Mouse (Mus musculus) kidney, embryonic 16.5 days (tissue): Measurements from ENCODE around the gene Rnf180. TPM values are rescaled to one million over a fixed set of nuclear protein-coding genes. Genes with fewer than 3 reads are reported as not detected.

Source experiments
- ATAC-seq: fragments of 200-750 bp; cut with Nextera tagmentation; 2 replicates; pipeline ENCODE4 v1.8.0; 2017; ENCODE audit warnings: moderate TSS enrichment; ENCODE audit not compliant: low FRiP score, low TSS enrichment
- H3K27ac ChIP-seq: fragments of 300-500 bp; sonication (generic); 2 replicates; pipeline ENCODE4 v1.5.1; 2014; ENCODE audit warnings: low read length
- H3K27me3 ChIP-seq: fragments of 300-500 bp; sonication (generic); 2 replicates; pipeline ENCODE4 v1.6.1; 2014; ENCODE audit warnings: low read length, control low read depth, mixed read lengths; ENCODE audit not compliant: insufficient read depth
- H3K36me3 ChIP-seq: fragments of 300-500 bp; sonication (generic); 2 replicates; pipeline ENCODE4 v1.6.1; 2014; ENCODE audit warnings: low read length, control low read depth, mixed read lengths; ENCODE audit not compliant: insufficient read depth
- H3K4me1 ChIP-seq: fragments of 300-500 bp; sonication (generic); 2 replicates; pipeline ENCODE4 v1.6.1; 2014; ENCODE audit warnings: low read length, control low read depth, mixed read lengths; ENCODE audit not compliant: insufficient read depth
- H3K4me2 ChIP-seq: fragments of 300-500 bp; sonication (generic); replicated peaks from 2 replicates; pipeline ENCODE4 v1.6.1; 2014; ENCODE audit warnings: low read depth, low read length
- H3K4me3 ChIP-seq: fragments of 300-500 bp; sonication (generic); 2 replicates; pipeline ENCODE4 v1.5.1; 2014; ENCODE audit warnings: mild to moderate bottlenecking, low read length
- H3K9ac ChIP-seq: fragments of 300-500 bp; sonication (generic); replicated peaks from 2 replicates; pipeline ENCODE4 v1.6.1; 2014; ENCODE audit warnings: low read length
- H3K9me3 ChIP-seq: fragments of 300-500 bp; sonication (generic); 2 replicates; pipeline ENCODE4 v1.6.1; 2016; ENCODE audit warnings: low read length, control low read depth
- WGBS: fragments of 180-500 bp; shearing (Covaris S2); extraction: QIAGEN DNeasy Blood & Tissue Kit; methylation state at CpG from one replicate; pipeline ENCODE4 v1.1.7; 2014; 5-methylcytosine and 5-hydroxymethylcytosine counted together
- polyA plus RNA-seq: library from polyadenylated mRNA; unstranded; fragments of >200 nt; fragmentation: Nextera tagmentation; extraction: Ambion mirVana; gene quantifications from 2 replicates; pipeline ENCODE4 v1.2.1, GENCODE M21; 2015

Rnf180 gene
- polyA plus RNA-seq, 1 experiment from 2014 or later = 5.8 TPM

DNA sequence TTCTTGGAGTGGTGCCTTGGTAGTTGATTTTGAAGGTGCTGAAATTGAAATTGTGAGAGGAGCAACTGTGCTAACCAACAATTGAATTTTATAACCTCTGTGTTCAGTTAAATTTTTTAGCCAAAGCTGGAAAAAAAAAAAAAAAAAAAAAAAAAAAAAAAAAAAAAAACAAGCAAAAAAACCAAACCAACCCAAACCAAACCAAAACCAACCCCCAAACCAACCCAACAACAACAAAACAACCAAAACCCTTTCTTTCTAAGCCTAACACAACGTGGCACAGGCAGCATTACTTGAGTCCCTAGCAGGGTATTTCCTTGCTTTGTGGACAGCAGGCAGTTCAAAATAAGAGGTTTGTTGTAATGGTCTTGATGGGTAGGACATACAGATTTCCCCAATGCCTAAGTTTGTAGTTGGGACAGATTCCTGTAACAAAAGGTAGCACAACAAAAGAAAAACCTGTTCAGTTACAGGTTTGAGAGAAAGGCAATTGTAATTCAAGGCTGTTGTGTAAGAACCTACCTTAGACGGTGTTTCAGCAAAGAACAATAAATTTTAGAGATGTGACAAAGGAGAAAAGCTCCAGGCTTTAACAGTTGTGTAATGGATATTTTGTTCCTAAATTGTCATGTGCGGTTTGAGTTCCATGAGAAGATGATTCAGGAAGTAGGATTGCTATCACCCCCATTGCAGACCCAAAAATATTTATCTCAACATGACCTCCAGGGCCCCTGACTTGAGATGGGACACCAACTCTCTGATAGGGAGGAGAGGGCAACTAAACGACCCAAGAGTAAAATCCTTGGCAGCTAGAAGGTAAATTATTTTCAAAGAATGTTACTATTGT, 4.8 kb upstream of the Rnf180 start:
- Histone ChIP-seq H3K27ac (no peak overlapping the region), H3K4me3 (no peak overlapping the region), H3K9me3 (no peaks in the 10 kb centered on the region), H3K27me3 (no peaks in the 10 kb centered on the region), H3K9ac (no peak overlapping the region), H3K4me2 (no peak overlapping the region), H3K36me3 (no peaks in the 10 kb centered on the region), H3K4me1 (no peaks in the 10 kb centered on the region)
- 46% methylated on average over 4 of the region's 4 CpGs for WGBS
- ATAC-seq = no peak

GRCm38 (mm10) chr13:105293781-105294667, 591 bp downstream of the Rnf180 start:
- Histone ChIP-seq H3K9me3 (no peaks in the 10 kb centered on the region), H3K27ac (peak overlapping the region; percentile 50), H3K4me2 (peak overlapping the region; percentile 72), H3K4me1 (no peaks in the 10 kb centered on the region), H3K4me3 (peak overlapping the region; percentile 83), H3K36me3 (no peaks in the 10 kb centered on the region), H3K9ac (peak overlapping the region; percentile 91), H3K27me3 (no peaks in the 10 kb centered on the region)
- ATAC-seq = peak; percentile 93
- WGBS = under 1% methylated on average over 83 of the region's 91 CpGs

DNA sequence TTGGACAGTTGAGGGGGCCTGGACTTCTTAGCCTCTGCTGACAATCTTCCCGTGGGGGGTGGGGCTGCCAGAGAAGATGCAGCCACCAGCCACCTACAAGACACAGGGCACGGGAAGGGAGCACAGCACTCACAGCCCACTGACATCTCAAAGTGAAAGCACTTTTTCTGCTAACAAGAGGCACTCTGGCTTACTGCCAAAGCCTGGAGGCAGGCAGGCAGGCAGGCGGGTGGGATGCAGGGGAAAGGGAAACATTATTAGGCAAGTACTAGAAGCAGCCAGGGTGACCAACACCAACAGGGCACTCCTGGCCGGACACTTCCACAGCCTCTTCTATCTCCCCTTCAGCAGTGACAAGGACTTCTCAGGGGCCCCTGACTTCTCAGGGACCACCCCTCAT, 2.8 kb downstream of the Rnf180 start:
- Histone ChIP-seq H3K4me3 (no peak overlapping the region), H3K4me1 (no peaks in the 10 kb centered on the region), H3K4me2 (no peak overlapping the region), H3K27me3 (no peaks in the 10 kb centered on the region), H3K9me3 (no peaks in the 10 kb centered on the region), H3K36me3 (no peaks in the 10 kb centered on the region), H3K9ac (no peak overlapping the region), H3K27ac (no peak overlapping the region)
- 0 out of 2 replicates have a peak, but pooled peaks have one; percentile 20 for ATAC-seq
- 51% methylated on average over 4 of the region's 4 CpGs for WGBS

GRCm38 (mm10) chr13:105290594-105290993, 4.0 kb downstream of the Rnf180 start:
- Histone ChIP-seq H3K4me1 (no peaks in the 10 kb centered on the region), H3K4me2 (no peak overlapping the region), H3K9ac (no peak overlapping the region), H3K27ac (no peak overlapping the region), H3K27me3 (no peaks in the 10 kb centered on the region), H3K9me3 (no peaks in the 10 kb centered on the region), H3K4me3 (no peak overlapping the region), H3K36me3 (no peaks in the 10 kb centered on the region)
- ATAC-seq = no peak
- WGBS = 91% methylated on average over 2 of the region's 2 CpGs

DNA sequence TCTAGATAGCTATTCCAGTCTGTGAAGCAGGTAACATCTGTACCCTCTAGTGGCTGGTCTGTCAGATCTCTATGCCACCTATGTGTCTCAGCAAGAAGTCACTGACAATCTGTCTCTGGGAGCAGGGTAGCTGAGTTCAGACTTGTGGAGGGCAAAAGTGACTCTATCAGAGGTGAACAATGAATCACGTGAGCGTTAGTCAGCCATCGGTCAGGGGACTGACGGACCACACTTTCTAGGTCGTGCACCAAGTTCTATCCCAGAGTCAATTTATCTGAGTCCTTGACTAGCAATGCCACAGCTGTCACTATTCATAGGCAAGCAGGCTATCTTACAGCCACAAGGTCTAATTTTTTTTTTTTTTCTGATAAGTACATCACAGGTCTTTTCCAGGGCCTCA, 4.6 kb downstream of the Rnf180 start:
- no peak for ATAC-seq
- H3K27ac ChIP-seq = no peak overlapping the region
- 88% methylated on average over 5 of the region's 5 CpGs for WGBS
- no peak overlapping the region for H3K4me3 ChIP-seq
- H3K9ac ChIP-seq = no peak overlapping the region
- no peak overlapping the region for H3K4me2 ChIP-seq
- H3K36me3 ChIP-seq = no peaks in the 10 kb centered on the region
- no peaks in the 10 kb centered on the region for H3K9me3 ChIP-seq
- no peaks in the 10 kb centered on the region for H3K4me1 ChIP-seq
- no peaks in the 10 kb centered on the region for H3K27me3 ChIP-seq

GRCm38 (mm10) chr13:105279397-105280018, 15.1 kb downstream of the Rnf180 start:
- H3K27ac ChIP-seq = no peak overlapping the region
- 42% methylated on average over 8 of the region's 8 CpGs for WGBS
- no peaks in the 10 kb centered on the region for H3K36me3 ChIP-seq

GRCm38 (mm10) chr13:105270394-105271094, 24.1 kb downstream of the Rnf180 start:
- Histone ChIP-seq H3K9me3 (peaks cover 7% of the 10 kb centered on the region), H3K4me2 (no peak overlapping the region), H3K9ac (no peak overlapping the region), H3K4me3 (no peak overlapping the region), H3K36me3 (0 out of 2 replicates have a peak, but pooled peaks cover 3% of the 10 kb centered on the region), H3K4me1 (no peaks in the 10 kb centered on the region), H3K27me3 (no peaks in the 10 kb centered on the region), H3K27ac (no peak overlapping the region)
- 94% methylated on average over 8 of the region's 8 CpGs for WGBS
- ATAC-seq = no peak

More at GRCm38 (mm10) chr13:105279397-105280018, 15.1 kb downstream of the Rnf180 start:
- Histone ChIP-seq H3K4me2 (no peak overlapping the region), H3K9ac (no peak overlapping the region), H3K9me3 (no peaks in the 10 kb centered on the region), H3K27me3 (no peaks in the 10 kb centered on the region), H3K4me3 (no peak overlapping the region), H3K4me1 (0 out of 2 replicates have a peak, but pooled peaks cover 4% of the 10 kb centered on the region)
- ATAC-seq = no peak

DNA sequence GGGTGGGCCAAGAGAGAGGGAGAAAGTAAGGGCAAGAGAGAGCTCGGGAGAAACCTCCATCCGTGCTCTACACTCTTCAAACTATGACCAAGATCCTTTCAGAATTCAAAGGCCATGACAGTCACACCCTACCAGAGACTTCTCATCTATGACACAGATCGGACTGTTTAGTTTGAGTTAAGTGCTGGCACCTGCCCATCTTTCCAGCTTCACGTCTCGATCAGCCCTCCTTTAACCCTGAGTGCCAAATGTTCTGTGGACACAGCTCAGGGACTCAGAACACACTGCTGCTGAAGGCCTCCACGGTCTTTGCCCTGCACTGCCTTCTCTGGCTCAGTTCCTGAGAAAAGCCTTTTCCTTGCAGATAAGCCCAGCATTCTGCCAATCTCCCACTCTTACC, 27.2 kb downstream of the Rnf180 start:
- H3K36me3 ChIP-seq = no peaks in the 10 kb centered on the region
- H3K4me3 ChIP-seq = no peak overlapping the region
- H3K9me3 ChIP-seq = no peaks in the 10 kb centered on the region
- no peak overlapping the region for H3K4me2 ChIP-seq
- no peak for ATAC-seq
- H3K9ac ChIP-seq = no peak overlapping the region
- no peaks in the 10 kb centered on the region for H3K27me3 ChIP-seq
- H3K4me1 ChIP-seq = no peaks in the 10 kb centered on the region
- H3K27ac ChIP-seq = no peak overlapping the region
- WGBS = 74% methylated on average over 6 of the region's 6 CpGs

DNA sequence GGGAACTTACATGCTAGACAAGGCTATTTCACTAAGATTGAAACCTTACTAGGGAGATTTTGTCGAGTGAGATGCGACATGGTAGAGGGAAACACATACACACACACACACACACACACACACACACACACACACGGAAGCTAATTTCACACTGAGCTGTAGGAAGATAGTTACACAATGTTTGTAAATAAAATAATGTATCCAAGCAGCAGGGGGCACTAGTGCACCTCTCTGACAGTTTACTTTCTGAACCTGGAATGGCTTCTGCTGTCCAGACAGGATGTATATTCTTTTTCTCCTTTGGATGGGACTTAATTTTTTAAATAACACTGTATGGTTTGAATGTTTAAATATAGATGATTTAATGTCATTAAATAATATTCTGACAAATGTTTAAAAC, 27.9 kb downstream of the Rnf180 start:
- no peak overlapping the region for H3K4me3 ChIP-seq

More for the DNA sequence above, 27.9 kb downstream of the Rnf180 start:
- Histone ChIP-seq H3K9me3 (no peaks in the 10 kb centered on the region), H3K27ac (no peak overlapping the region), H3K36me3 (no peaks in the 10 kb centered on the region), H3K9ac (no peak overlapping the region), H3K4me1 (no peaks in the 10 kb centered on the region), H3K27me3 (no peaks in the 10 kb centered on the region), H3K4me2 (no peak overlapping the region)
- whole genome bisulfite sequencing = 47% methylated on average over 3 of the region's 3 CpGs
- peak; percentile 69; the same call in 1 of the 2 replicates for ATAC-seq
